Mouse (Mus musculus) thymus, postnatal 36 days (tissue): ENCODE measurements around the gene F2rl2.

Experiments
- DNase-seq, 2 experiments: peaks; one replicate each; pipeline ENCODE4 v3.0.0; 2022; ENCODE audit warnings: mixed read lengths in 2 of 2

F2rl2 gene

DNA sequence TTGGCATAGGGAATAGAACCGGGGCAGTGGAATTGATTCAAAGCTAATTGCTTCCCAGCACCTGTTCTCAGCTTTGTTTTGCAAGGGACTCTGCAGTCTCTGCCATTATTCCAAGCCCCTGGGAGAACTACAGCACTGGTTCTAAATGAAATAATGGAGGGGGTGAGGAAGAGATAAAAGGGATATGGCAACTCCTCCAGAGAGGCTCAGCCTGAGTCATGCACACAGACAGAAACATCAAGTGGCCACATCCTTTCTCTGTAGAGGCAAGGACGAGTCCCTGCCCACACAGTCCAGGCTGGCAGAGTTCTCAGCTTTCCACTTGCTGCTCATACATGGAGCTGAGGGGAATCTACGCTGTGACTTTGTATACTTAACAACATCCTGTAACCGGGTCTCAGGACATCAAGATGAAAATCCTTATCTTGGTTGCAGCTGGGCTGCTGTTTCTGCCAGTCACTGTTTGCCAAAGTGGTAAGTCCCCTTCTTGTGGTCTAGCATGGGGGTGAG lies at the start of gene F2rl2:
TSS of gene F2rl2 (plus strand) at position 200 of the 510 bp plus-strand sequence.
- DNase-seq: peak in 1 of 2 experiments; percentile 12

DNA sequence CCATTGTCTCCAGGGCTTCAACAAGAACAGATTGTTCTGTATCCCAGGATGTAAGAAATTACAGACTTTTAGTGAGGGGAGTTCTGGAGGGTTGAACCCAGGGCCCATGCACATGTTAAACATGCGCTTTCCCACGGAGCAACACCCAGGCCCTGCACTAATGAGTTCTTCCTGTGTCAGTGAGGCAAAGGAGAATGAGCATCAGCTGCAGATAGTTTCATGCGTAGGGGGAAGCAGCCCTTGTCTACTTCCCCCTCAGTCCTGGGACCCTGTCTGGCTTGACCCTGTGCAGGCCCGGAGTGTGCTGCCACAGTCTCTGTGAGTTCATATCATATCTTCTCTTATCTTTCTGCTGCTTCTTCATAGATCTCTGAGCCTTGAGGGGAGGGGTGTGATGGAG lies 49.4 kb upstream of the F2rl2 start:
- no peak for DNase-seq

DNA sequence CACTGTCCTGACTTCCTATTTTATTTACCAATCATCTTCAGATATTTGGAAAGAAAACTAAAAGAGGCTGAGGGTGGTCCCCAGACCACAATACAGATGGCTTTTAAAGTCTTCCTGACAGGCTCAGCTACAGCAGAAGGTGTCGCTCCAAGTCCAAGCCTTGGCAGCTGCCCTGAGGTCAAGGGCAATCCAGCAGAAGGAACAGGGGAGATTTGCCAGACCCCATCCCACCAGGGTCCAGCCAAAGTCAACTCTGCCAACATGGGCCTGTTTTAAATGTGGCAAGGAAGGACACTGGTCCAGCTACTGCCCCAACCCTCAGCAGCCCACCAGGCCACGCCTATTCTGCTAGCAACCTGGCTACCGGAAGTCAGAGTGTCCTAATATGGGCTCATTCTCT lies 46.7 kb upstream of the F2rl2 start:
- no peak for DNase-seq

DNA sequence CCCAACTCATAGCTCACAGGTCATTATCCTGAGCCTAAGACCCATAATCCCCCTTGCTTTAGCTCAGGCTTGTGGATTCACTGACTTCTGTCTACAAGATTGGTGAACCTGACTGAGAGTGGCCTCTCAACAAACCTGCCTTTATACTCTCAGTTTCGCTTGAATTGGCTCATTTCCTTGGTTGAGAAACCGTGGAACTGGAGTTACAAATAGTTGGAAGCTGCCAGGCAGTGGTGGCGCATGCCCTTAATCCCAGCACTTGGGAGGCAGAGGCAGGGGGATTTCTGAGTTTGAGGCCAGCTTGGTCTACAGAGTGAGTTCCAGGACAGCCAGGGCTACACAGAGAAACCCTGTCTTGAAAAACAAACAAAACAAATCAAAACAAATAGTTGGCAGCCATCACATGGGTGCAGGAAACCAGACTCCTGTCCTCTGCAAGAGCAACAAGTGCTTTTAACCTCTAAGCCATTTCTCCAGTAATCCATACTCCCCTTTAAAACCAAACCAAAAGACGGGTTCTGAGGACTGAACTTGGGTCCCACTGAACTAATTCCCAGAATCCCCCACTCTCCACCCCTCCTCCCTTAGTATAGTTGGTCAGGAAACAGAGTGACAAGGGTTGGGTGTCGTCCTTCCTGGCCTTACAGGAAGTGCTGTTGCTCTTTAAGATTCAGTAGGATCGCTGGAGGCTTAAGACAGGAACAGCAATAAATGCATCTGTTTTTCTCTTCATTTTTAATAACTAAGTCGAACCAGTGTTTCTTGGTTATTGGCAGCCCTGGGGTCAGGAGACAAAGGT lies 44.6 kb upstream of the F2rl2 start:
- DNase-seq: no peak

DNA sequence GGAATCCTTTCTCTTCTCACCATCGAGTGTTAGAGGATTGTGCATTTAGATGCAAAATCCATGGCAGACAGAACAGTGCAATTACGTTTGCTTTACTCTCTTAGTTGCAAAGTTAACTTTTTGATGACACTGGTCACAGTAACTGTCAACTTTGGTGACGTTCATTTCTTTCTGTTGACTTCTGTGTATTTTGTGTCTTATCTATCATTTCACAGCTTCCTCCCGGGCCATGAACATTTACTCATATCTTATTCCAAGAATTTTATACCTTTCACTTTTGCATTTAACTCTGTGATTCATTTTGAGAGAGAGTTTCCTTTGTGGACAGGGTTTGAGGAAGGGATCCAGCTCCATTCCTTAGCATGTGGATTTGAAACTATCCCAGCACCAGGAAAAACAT lies 43.0 kb upstream of the F2rl2 start:
- no peak for DNase-seq

DNA sequence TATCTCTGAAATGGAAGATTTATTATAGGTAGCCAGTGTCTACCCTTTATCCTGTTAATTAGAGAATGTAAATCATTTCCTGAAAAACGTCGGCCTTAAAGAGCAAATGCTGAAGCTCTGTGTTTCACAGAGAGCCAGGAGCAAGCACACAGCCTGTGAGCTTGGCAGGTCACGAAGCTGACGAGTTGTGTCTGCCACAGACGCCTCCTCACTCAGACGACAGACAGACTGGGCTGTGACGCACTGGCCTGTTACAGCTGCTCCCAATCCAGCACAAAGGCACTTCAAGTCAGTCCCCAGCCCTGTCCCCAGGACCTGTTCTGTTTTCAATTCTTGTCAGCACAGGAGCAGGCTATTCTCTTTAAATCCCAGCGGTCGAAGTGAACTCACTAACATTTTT lies 41.4 kb upstream of the F2rl2 start:
- DNase-seq: no peak

DNA sequence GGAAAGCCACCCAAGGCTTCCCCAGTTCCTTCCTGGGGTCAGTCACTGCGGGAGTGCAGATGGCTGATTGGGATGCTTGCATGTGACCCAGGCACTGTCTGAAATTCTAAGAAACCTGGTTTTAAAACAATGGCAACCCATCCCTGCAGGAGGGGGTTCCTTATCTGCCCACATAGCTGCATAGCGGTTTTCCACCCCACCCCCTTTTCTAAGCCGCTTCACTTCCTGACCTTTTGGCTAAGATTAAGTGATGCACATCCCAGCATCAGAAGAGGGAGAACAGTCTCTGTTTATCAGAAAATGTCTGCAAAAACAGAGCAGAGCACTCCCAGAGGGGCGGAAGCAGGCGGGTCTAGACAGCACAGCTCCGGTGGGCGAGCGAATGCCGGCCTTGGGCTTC lies 39.5 kb upstream of the F2rl2 start:
- DNase-seq: no peak

DNA sequence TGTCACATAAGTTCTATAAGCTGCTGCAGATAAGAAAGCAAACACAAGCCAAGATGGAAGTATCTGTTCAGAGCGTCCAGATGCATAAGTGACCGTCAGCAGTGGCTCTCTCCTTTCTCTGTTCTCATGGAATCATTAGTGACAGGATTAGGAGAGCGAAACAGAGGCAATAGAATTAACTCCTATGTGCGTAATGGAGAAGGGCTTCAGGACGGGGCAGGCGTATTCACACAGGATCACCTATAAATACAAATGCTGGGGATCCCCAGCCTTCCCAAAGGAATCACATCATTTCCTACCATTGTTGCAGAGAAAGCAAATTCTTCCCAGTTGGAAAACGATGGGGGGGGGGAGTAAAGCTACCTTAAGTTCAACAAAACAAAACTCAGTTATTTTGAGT lies 37.2 kb upstream of the F2rl2 start:
- DNase-seq: no peak

DNA sequence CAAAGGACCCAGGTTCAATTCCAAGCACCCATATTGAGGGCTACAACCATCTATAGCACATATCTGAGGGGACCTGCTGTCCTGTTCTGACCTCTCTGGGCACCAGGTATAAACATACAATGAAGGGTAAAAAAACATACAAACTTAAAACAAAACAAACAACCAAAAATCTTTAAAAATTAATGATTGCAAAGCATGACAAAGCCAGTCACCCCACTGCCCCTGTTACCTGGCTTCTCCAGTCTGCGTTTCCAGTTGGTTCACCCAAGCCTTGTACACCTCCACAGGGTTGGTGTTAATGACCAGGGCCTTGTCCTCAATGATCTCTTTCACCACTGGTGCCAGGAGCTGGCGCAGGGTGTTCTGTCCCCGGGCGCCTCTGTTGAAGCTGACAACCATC lies 32.8 kb upstream of the F2rl2 start:
- DNase-seq: no peak

DNA sequence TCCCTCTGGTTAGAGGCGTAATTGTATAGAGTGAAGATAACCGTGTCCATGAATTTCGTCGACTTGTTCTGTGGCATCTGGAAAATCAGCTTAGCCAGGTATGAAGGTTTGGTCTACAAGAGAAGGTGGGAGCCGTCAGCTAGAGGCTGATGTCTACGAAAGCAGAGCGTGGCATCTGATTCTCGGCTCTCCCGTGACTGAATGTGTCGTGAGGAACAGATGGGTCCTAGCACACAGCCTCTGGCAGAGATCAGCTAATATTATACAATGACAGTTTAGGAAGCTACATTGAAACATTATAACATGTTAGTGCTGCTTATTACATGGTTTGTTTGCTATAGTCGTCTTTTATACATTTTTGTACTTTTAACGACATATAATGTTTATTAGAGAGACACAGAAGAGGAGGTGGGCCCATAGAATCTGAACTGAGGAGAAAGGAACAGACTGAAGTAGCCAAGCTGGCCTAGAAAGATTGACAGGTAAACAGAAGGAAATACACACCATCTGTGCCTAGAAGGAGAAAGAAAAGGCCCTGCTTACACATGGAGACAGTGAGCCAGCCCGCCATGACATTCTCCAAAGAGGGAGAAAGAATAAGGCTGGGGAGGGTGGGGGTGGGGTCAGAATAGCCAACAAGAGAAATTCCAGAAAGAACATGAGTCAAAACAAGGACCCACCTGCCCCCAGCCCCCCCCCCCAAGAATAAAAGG lies 30.9 kb upstream of the F2rl2 start:
- DNase-seq: no peak

DNA sequence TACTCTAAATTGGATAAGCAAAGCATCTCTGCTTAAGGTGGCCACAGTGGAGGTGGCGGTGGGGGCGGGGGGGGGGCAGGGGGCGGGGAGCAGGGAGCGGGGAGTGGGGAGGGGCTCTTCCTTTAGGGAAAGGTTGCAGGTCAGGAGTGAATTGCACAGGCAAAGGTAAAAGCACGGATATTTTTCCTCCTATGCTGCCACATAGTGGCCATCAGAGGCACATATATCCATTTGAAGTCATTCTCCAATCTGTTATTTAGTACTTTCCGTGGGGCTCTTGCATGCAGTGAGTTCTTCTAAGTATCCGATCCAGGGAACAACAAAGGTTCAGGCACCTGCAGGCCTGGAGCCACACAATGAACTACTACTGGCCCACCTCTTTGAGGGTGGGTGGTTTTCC lies 29.4 kb upstream of the F2rl2 start:
- no peak for DNase-seq

DNA sequence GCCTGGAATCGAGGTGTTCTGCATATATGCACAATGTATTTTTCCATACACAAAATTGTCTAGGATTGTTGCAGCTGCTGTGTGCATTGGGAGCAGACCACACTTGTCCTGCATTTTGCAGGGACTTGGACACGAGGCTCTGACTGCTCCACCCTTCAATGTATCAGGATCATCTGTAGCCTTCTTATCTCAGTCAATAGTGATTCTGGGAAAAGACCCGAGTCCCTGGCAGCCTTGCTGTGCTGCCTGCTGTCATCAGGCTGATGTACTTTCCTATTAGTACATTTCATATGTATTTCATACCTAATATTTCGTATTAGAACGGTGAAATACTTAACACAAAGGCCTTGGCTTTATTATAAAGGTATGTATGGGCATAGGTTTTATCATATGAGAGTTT lies 26.1 kb upstream of the F2rl2 start:
- no peak for DNase-seq

DNA sequence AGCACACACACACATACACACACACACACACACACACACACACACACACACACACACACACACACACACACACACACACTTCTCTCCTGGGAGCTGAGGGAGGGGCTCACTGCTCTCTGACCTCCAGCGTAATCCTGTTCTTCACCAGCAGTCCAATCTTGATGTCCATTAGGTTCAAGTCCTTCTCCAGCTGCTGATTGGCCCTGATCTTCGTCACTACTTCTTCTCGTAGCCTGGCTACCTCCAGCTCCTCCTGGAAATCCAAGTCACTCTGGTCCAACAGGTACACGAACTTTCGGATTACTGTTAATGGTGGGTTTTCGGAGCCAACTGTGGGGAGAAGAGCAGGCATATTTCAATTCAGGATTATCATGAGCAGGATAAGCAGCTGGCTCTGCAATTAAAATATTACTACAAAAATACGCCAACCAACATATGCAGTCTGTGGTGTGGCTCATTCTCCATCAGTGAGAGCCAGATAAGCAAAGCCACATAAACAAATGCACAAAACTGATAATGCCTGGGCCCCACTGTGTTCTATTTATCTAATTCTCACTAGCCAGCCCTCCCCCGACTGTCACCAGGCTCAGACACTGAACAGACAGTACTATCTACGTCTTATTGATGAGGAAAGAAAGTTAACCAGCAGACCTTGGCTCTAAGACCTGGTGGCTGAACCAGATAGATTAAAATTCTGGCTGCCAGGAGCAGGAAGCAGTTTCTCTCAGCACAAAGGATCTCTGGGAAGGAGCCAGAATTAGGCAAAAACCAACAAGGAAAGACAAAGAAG lies 25.4 kb upstream of the F2rl2 start:
- DNase-seq: no peak

DNA sequence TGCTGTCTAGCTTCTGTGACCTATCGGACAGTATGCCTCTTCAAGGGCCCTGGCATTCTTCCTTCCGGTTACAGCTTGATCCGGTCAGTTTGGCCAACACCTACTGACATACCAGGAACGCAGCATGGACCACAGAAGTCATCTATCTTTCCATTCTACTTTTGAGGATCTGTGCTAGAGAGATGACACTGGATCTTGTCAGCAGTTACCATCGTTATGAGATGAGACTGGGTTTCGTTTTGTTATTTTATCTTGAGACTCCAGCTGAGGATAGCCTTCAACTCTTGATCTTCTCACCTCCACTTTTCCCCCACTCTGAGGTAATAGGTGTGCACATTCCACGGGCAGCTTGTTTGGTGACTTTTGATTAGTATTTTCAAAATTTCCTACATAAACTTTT lies 24.3 kb upstream of the F2rl2 start:
- DNase-seq: no peak

DNA sequence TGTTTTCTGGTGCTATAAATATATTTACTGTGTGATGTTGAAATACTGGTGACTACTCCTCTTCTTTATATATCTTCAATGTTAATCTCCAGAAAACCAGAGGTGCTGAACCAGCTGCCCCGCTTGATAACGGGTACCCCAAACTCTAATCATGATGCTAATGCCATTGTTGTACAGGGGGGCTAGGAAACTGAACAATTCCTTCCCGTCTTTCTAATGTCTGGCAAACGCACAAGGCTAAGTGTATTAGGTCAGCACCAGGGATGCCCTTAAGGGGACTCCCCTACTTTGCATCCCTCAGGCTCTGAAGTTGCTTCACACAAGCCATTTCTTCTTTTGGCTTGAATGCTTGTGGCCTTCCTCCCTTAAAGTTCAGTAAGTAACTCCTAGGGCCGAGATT lies 17.6 kb upstream of the F2rl2 start:
- no peak for DNase-seq

DNA sequence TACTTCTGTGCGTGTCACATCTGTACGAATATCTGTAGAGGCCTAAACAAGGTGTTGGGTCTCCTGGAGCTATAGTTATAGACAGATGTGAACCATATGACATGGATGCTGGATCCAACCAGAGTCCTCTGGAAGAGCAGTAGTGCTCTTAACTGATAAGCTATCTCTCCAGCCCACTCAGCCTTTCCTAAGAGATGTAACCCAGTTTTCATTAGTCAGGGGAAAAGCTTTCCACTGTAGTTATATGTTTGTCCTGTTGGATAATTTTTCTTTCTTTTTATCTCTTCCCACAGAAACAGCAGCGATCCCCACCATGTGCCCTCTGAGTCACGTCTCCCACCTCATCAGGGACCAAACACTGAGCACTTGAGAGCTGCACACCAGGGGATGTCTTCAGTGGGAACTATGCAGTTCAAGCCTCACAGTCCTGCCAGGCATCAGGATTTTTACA lies 17.1 kb upstream of the F2rl2 start:
- no peak for DNase-seq

DNA sequence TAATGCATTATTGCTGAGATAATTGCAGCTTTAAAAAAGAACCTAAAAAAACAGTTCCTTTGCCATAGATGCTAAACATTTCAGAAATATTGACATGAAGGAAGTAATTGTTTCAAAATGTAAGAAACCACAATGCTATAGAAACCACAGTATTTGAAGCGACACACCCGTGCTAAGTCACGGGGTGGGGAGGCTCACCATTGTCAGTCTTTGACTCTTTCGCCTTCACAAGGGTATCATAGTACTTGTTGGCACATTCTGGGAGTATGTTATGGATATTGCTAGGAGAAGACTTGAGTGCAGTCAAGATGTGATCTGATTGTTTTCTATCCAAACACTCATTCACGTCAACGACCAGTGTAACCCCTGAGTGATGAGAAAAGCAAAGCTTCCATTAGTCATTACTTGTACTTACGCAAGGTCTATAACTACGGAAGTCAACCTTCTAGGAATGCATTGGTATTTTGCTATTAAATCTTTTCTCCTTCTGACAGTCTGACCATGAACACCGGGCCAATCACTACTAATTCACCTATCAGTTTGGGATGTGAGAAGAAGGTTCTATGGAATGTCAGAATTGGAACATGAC lies 11.9 kb upstream of the F2rl2 start:
- no peak for DNase-seq

DNA sequence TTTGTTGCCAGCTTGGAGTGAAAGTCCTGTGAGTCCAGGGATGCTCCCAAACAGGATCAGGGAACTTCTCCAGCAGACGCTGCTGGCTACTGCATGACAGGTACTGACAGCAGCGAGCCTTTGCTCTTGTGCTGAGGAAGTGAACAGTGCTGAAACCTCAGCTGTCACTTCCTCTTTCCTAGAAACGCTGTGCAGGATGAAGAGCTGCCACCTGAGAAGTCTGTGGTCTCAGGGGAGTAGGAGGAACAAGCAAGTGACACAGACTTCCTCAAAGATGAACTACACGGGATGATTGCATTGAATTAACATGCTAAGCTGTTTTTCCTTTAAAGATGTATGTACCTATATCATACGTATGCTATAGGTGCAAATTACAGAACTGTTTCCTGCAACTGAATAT lies 10.9 kb upstream of the F2rl2 start:
- peak; percentile 25 to 40 for DNase-seq

DNA sequence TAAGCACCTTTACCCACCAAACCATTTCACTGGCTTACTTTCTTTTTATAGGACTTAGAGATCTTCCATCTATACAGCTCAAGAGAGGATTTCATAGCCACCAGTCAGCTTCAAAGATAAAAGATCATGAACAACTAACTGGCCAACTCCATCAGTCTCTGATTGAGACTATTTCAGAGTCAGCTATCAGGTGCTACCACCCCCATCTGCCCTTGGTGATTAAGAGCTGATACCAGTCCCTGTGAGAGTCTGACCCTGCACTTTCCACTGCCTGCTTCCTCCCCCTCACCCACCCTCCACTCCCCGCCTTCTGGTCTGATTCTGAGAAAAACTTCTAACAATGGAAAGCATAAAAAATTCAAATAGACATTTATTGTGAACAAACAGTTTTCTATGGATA lies 8.1 kb upstream of the F2rl2 start:
- no peak for DNase-seq

DNA sequence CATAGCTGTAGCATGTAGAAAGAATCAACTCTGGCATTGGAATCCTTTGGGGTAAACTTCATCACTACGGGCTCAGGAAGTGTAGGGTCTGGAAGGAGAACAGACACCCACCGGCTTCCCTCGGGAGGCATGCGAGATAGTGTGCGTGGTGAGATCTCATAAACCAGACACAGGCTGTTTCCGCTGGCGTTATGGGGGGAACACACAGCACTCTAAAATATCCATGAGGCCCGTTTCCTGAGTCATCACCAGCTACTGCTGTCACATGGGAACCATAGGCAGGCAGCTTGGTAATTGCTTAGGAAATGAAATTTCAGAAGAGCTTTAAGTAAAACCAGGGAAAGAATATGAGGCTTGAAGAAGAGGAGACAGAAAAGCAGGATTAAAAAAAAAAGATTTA lies 4.5 kb upstream of the F2rl2 start:
- no peak for DNase-seq

DNA sequence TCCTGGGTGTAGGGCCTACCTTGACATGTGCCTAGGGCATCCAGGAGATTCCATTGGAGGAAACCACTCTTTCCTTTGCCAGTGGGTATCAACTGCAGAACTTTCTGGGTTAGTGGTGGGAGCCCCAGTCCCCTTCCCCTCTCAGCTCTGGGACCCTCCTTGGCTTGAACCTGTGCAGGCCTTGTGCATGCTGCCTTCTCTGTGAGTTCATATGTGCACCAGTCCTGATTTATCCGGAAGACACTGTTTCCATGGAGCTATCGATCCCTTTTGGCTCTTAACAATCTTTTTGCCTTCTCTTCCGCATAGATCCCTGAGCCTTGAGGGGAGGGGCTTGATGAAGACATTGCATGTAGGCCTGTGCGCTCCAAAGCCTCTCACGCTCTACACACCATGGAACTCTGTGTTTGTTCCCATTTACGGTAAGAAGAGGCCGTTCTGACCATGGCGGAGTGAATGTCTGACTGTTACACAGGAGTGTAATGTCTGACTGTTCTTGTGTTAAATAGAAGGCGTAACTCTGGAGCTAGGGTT lies 466 bp upstream of the F2rl2 start:
- DNase-seq: no peak

DNA sequence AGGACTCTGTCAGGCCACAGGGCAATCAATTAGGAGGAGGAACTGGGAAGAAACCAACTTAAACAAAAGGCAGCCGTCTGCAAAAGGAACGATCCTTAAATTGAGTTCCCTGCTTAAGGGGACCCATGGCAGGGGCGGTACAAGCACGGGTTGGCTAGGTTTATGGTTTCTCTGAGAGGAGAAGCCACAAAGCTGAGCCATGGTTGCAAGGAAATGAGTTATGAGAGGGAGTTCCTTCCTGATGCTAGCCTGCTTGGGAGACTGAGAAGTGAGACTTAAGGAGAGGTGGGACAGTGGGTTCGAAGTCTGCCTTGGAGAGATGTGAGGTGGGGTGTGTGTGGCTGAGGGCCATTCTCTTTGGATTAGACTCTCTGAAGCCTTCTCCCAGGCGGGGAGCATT lies 1.2 kb downstream of the F2rl2 start:
- DNase-seq: no peak

DNA sequence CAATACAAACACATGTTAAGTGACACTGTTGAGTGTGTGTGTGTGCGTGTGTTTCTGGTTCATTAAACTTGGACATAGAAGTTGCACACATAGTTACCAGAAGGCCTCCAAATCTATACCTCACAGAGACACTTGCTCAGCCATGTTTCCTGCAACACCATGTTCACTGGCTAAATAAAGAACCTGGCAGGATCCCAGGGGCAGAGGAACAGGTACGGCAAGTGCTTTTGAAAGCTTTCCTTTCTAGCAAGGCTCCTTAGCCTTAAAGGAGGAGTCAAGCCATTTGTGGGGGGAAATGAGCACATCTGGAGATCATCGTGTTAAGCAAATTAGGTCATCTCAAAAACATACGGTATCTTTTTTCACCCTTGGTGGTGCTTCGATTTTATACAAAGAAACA lies 6.7 kb downstream of the F2rl2 start:
- no peak for DNase-seq
